Mouse (Mus musculus) mouse embryonic stem cell (cell line): Measurements from ENCODE around the gene Vmn2r14.
"Not testable (repeated sequence)": the region's sequence is repeated elsewhere in the genome, so short reads cannot be mapped to it uniquely, and the experiment has no call there.

Source experiments
- in situ Hi-C, 2 experiments: fragments of 300-500 bp; cut with MboI; formaldehyde crosslinking; loops; 1 replicate in 1 of 2; 3 replicates in 1 of 2; pipeline ENCODE4 v1.14.3; 2019 to 2020; ENCODE audit warnings: low sequenced_read_pairs in 2 of 2, low pct_unique_long_range_greater_than_20kb in 1 of 2, mixed read lengths in 1 of 2; ENCODE audit not compliant: unreplicated experiment in 1 of 2

The Vmn2r14 gene

DNA sequence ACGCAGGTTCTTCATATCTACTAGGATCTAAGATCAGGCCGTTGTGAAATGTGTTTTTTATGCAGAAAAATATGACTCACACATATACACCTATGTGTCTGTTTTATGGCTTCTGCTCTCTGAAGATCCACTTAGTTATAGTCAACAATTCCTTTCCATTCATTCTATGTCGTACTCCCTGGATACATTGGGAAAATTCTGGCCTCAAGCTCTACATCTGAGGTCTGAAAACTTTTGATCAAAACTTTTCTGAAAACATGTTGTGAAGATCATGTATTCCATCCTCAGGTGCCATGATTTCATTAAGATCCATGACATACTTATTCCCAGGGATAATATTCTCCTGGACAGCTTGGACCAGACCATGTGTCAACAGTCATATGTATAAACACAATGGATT is at the start of gene Vmn2r14:
Vmn2r14 (minus strand) TSS at position 101 of the 400 bp plus-strand sequence.
- in situ Hi-C loops: no loop called here

DNA sequence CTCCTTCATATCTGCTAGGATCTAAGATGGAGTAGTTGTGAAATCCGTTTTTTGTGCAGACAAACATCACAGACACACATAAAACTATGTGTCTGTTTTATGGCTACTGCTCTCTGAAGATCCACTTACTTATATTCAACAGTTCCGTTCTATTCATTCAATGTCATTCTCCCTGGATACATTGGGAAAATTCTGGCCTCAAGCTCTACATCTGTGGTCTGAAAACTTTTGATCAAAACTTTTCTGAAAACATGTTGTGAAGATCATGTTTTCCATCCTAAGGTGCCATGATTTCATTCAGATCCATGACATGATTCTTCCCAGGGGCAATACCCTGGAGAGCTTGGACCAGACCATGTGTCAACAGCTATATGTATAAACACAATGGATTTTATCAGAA is 32.4 kb downstream of the Vmn2r14 start, which contains the start of gene Vmn2r13:
Vmn2r13 (minus strand) TSS at position 101 of the 400 bp plus-strand sequence.
- in situ Hi-C loops: not testable (repeated sequence)

DNA sequence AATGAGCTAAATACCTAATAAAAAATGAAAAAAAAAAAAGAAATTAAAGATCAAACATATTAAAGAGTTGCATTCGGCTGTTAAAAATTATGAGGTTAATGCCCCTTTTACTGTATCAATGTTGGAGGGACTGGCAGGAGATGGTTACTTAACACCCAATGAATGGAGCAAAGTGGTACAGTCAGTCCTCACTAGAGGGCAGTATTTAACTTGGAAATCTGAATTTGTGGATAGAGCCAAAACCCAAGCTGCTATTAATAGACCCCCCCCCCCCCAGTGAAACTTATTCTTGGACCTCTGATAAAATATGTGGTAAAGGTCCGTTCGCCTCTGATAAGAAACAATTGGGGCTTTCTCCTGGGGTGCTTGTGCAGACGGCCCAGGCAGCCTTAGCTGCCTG is 57.7 kb downstream of the Vmn2r14 start:
- in situ Hi-C loops: not testable (repeated sequence)
